Mouse (Mus musculus) thymus, adult 2 months (tissue): Measurements from ENCODE around the gene Ugt3a2.

Experiments
- CTCF ChIP-seq: fragments of 200-500 bp; IDR thresholded peaks from 2 replicates; pipeline ENCODE4 v1.5.1; 2012; ENCODE audit warnings: mild to moderate bottlenecking, control low read depth, low read length, moderate library complexity, borderline replicate concordance; ENCODE audit not compliant: control insufficient read depth, poor library complexity, insufficient read depth; ENCODE audit errors: extremely low read depth
- POLR2A ChIP-seq: fragments of 200-500 bp; IDR thresholded peaks from 2 replicates; pipeline ENCODE4 v1.6.1; 2012; ENCODE audit warnings: mild to moderate bottlenecking, low read length, control low read depth, moderate library complexity; ENCODE audit not compliant: control insufficient read depth, poor library complexity, insufficient read depth; ENCODE audit errors: extremely low read depth

GRCm38 (mm10) chr15:9305978-9306692 lies 29.2 kb upstream of the Ugt3a2 start:
- TF ChIP-seq POLR2A, result no peak
- no peak for TF ChIP-seq CTCF
